Mouse (Mus musculus): ENCODE results near the gene Gimap3. TPM values are rescaled to one million over a fixed set of nuclear protein-coding genes. Genes with fewer than 3 reads are reported as not detected.

Gimap3 gene
- total and polyA plus RNA-seq, 2 experiments = 1.9 to 3.1 TPM

DNA sequence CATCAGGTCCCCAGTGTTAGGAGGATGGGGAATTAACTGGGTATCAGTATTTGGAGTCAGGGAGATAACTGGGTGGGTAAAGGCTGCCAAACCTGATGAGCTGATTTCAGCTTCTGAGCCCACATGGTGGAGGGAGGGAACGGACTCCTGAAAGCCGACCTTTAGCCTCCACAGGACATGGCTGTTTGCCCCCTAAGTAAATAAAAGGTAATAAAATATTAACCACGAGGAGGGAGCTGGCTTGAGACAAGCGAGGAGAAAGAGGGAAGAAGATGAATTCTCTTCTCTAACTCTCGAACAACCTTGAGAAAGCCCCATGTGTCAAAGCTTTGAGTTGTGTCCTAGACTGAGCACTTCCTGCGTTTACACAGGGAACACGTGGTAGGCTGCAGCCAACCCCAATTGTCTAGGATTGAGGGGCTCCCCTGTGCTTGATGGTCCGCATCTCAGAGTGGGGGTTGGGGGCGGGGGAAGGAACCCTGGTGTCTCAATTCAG lies 28.9 kb downstream of the Gimap3 start:
- H3K9ac ChIP-seq (ENCODE audit: low read depth, low read length) = peak overlapping the region; percentile 13; the same call in 1 of the 2 replicates
- peak; percentile 91 for DNase-seq (ENCODE audit: extremely low read depth, low read depth, low spot score)
- H3K4me1 ChIP-seq (ENCODE audit: control insufficient read depth, insufficient read depth, low read length) = peaks cover 6% of the 10 kb centered on the region
- 8% methylated on average over 9 of the region's 9 CpGs for WGBS
- H3K27me3 ChIP-seq (ENCODE audit: control insufficient read depth, insufficient read depth, low read length) = no peaks in the 10 kb centered on the region
- no peak overlapping the region; the same call in 1 of the 2 replicates for H3K4me3 ChIP-seq (ENCODE audit: insufficient read depth, low read depth, low read length)
- no peaks in the 10 kb centered on the region for H3K36me3 ChIP-seq (ENCODE audit: control insufficient read depth, insufficient read depth, low read length)
- peak overlapping the region; percentile 77 for H3K27ac ChIP-seq (replicated peaks; ENCODE audit: insufficient read depth, low read depth, low read length)
- H3K79me2 ChIP-seq (ENCODE audit: control insufficient read depth, insufficient read depth, low read length) = peaks cover 4% of the 10 kb centered on the region; the same call in 1 of the 2 replicates
- no peak for TF ChIP-seq CTCF (IDR thresholded peaks at IDR 0.05; ENCODE audit: low read depth, low read length)
- no peak for TF ChIP-seq POLR2A (IDR thresholded peaks at IDR 0.05; ENCODE audit: extremely low read depth, insufficient read depth, low read length)

DNA sequence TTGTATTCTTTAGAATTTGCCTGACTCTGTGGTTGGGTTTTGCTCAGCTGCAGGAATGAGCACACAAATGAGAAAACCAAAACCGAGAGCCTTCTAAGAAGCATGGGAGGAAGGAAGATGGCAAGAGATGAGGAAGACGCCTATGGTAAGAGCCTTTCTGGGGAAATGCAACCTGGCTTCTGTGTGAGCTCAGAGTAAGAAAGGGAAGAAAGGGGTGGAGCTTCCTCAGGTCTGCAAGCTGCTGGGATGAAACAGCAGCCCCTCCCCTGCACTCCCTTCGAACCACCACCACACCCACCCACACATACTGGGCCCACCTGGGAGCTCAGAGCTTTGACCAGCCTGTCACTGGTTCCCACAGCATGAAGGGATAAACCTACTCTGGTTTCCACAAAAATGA lies 29.4 kb downstream of the Gimap3 start:
- TF ChIP-seq CTCF (IDR thresholded peaks at IDR 0.05; ENCODE audit: low read depth, low read length) (no peak), POLR2A (IDR thresholded peaks at IDR 0.05; ENCODE audit: extremely low read depth, insufficient read depth, low read length) (no peak)
- WGBS = 31% methylated on average over 3 of the region's 3 CpGs

DNA sequence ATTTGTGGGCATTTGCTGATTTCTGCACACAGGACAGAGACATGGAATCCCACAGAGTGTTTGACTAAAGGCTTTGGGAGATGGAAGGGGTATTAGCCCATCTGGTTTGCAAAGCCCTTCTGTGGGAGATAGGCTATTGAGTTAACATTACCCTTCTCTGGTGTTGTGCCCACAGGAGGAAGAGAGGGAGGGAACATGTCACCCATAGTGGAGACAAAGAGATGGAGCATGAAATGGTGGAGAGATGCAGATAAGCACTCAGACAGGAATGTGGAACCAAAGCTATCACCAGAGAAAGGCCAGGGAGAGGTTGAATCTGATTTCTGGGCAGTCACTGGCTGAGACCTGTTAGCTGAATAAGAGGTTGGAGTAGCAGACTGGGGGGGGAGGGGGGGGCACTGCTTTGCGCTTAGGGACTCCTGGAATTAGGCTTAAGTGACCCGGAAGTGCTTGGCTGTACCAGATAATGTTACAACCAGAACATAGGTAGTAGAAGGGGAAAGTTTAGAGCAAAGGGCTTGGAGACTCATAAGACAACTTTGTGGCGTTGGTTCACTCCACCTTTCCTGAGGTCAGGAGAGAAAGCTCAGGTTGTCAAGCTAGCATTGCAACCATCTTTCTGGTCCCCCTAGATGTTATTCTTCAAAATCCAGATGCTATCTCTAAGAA lies 30.0 kb downstream of the Gimap3 start:
- no peaks in the 10 kb centered on the region for H3K27me3 ChIP-seq (ENCODE audit: control insufficient read depth, insufficient read depth, low read length)

More for the DNA sequence above, 29.4 kb downstream of the Gimap3 start:
- Histone ChIP-seq H3K27ac (replicated peaks; ENCODE audit: insufficient read depth, low read depth, low read length) (peak overlapping the region; percentile 43; the same call in 1 of the 2 replicates), H3K27me3 (ENCODE audit: control insufficient read depth, insufficient read depth, low read length) (no peaks in the 10 kb centered on the region), H3K79me2 (ENCODE audit: control insufficient read depth, insufficient read depth, low read length) (peaks cover 4% of the 10 kb centered on the region; the same call in 1 of the 2 replicates), H3K36me3 (ENCODE audit: control insufficient read depth, insufficient read depth, low read length) (no peaks in the 10 kb centered on the region), H3K4me3 (ENCODE audit: insufficient read depth, low read depth, low read length) (no peak overlapping the region), H3K9ac (ENCODE audit: low read depth, low read length) (no peak overlapping the region), H3K4me1 (ENCODE audit: control insufficient read depth, insufficient read depth, low read length) (peaks cover 6% of the 10 kb centered on the region)
- no peak for DNase-seq (ENCODE audit: extremely low read depth, low read depth, low spot score)

GRCm38 (mm10) chr6:48739780-48740055 lies 30.9 kb downstream of the Gimap3 start:
- Histone ChIP-seq H3K79me2 (ENCODE audit: control insufficient read depth, insufficient read depth, low read length) (peaks cover 4% of the 10 kb centered on the region; the same call in 1 of the 2 replicates), H3K9ac (ENCODE audit: low read depth, low read length) (no peak overlapping the region), H3K4me3 (ENCODE audit: insufficient read depth, low read depth, low read length) (peak overlapping the region; percentile 22), H3K4me1 (ENCODE audit: control insufficient read depth, insufficient read depth, low read length) (peaks cover 6% of the 10 kb centered on the region), H3K36me3 (ENCODE audit: control insufficient read depth, insufficient read depth, low read length) (no peaks in the 10 kb centered on the region), H3K27ac (replicated peaks; ENCODE audit: insufficient read depth, low read depth, low read length) (peak overlapping the region; percentile 52; the same call in 1 of the 2 replicates), H3K27me3 (ENCODE audit: control insufficient read depth, insufficient read depth, low read length) (no peaks in the 10 kb centered on the region)
- 83% methylated on average over 3 of the region's 3 CpGs for WGBS
- no peak for TF ChIP-seq POLR2A (IDR thresholded peaks at IDR 0.05; ENCODE audit: extremely low read depth, insufficient read depth, low read length)
- TF ChIP-seq CTCF (IDR thresholded peaks at IDR 0.05; ENCODE audit: low read depth, low read length) = no peak
- DNase-seq (ENCODE audit: extremely low read depth, low read depth, low spot score) = no peak

More for the DNA sequence above, 30.0 kb downstream of the Gimap3 start:
- no peak for TF ChIP-seq CTCF (IDR thresholded peaks at IDR 0.05; ENCODE audit: low read depth, low read length)
- no peak for TF ChIP-seq POLR2A (IDR thresholded peaks at IDR 0.05; ENCODE audit: extremely low read depth, insufficient read depth, low read length)
- no peak for DNase-seq (ENCODE audit: extremely low read depth, low read depth, low spot score)
- peak overlapping the region; percentile 60 for H3K27ac ChIP-seq (replicated peaks; ENCODE audit: insufficient read depth, low read depth, low read length)
- H3K4me1 ChIP-seq (ENCODE audit: control insufficient read depth, insufficient read depth, low read length) = peaks cover 6% of the 10 kb centered on the region
- 70% methylated on average over 3 of the region's 3 CpGs for WGBS
- peak overlapping the region; percentile 46; the same call in 1 of the 2 replicates for H3K9ac ChIP-seq (ENCODE audit: low read depth, low read length)
- H3K4me3 ChIP-seq (ENCODE audit: insufficient read depth, low read depth, low read length) = no peak overlapping the region
- no peaks in the 10 kb centered on the region for H3K36me3 ChIP-seq (ENCODE audit: control insufficient read depth, insufficient read depth, low read length)
- peaks cover 4% of the 10 kb centered on the region; the same call in 1 of the 2 replicates for H3K79me2 ChIP-seq (ENCODE audit: control insufficient read depth, insufficient read depth, low read length)

GRCm38 (mm10) chr6:48738961-48739779 lies 31.5 kb downstream of the Gimap3 start, which contains the start of gene Gimap1:
TSS of gene Gimap1 (plus strand) at chr6:48739054.
- H3K9ac ChIP-seq (ENCODE audit: low read depth, low read length) = peak within 1 kb of the TSS; percentile 71
- DNase-seq (ENCODE audit: extremely low read depth, low read depth, low spot score) = no peak
- peak within 1 kb of the TSS; percentile 78 for H3K27ac ChIP-seq (replicated peaks; ENCODE audit: insufficient read depth, low read depth, low read length)
- peak within 1 kb of the TSS; percentile 64 for H3K4me3 ChIP-seq (ENCODE audit: insufficient read depth, low read depth, low read length)
- TF ChIP-seq CTCF (IDR thresholded peaks at IDR 0.05; ENCODE audit: low read depth, low read length) = no peak
- no peak for TF ChIP-seq POLR2A (IDR thresholded peaks at IDR 0.05; ENCODE audit: extremely low read depth, insufficient read depth, low read length)
- peaks cover 6% of the 10 kb centered on the region for H3K4me1 ChIP-seq (ENCODE audit: control insufficient read depth, insufficient read depth, low read length)
- 75% methylated on average over 15 of the region's 15 CpGs for WGBS
- no peaks in the 10 kb centered on the region for H3K27me3 ChIP-seq (ENCODE audit: control insufficient read depth, insufficient read depth, low read length)
- no peaks in the 10 kb centered on the region for H3K36me3 ChIP-seq (ENCODE audit: control insufficient read depth, insufficient read depth, low read length)
- H3K79me2 ChIP-seq (ENCODE audit: control insufficient read depth, insufficient read depth, low read length) = peaks cover 4% of the 10 kb centered on the region; the same call in 1 of the 2 replicates
